8 mouse cellular contexts compared by ENCODE assay signal in the genomic region with DNA sequence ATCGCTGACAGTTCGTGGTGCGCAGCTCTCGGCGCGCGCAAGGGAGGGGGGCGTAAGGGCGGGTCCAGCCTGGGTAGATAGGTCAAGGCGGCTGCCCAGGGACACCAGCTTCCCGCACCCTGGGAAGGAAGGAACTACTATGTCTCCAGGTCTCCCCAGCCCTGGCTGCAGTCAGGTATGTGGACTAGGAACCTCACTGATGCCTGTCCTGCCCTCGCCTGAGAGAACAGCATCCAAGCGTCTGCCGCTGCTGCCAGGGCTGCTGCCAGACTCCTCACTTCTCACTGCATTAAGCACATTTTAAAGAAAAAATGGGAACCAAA.
A peak's percentile ranks its signal among the peaks of the same experiment; 100 is the strongest.
DNase-seq lines count a peak whose midpoint lies in the region; ATAC-seq and TF ChIP-seq lines count a peak whose summit lies in the region.

No protein-coding gene starts in this region.

- no peaks in the 10 kb centered on the region for H3K36me3 ChIP-seq in lung, embryonic 16.5 days (ENCODE audit: control insufficient read depth, insufficient read depth, low read length)
- no peaks in the 10 kb centered on the region for H3K36me3 ChIP-seq in hindbrain, postnatal 0 days (ENCODE audit: insufficient read depth, low read length)
- H3K36me3 ChIP-seq in midbrain, embryonic 13.5 days: no peaks in the 10 kb centered on the region

- peak overlapping the region; percentile 71 for H3K4me2 ChIP-seq in lung, embryonic 16.5 days (ENCODE audit: low read depth, low read length)
- H3K4me2 ChIP-seq in hindbrain, postnatal 0 days (ENCODE audit: low read depth, low read length): peak overlapping the region; percentile 57
- H3K4me2 ChIP-seq in midbrain, embryonic 13.5 days (replicated peaks): peak overlapping the region; percentile 69

- H3K9ac ChIP-seq in lung, embryonic 16.5 days (ENCODE audit: low read length): peak overlapping the region; percentile 17
- H3K9ac ChIP-seq in hindbrain, postnatal 0 days (replicated peaks; ENCODE audit: low read length): peak overlapping the region; percentile 63
- peak overlapping the region; percentile 76 for H3K9ac ChIP-seq in midbrain, embryonic 13.5 days (replicated peaks)

- H3K27me3 ChIP-seq in lung, embryonic 16.5 days (ENCODE audit: control insufficient read depth, insufficient read depth, low read depth, low read length): peaks cover 3% of the 10 kb centered on the region; the same call in 1 of the 2 replicates
- H3K27me3 ChIP-seq in hindbrain, postnatal 0 days (ENCODE audit: insufficient read depth, low read length): no peaks in the 10 kb centered on the region
- no peaks in the 10 kb centered on the region for H3K27me3 ChIP-seq in midbrain, embryonic 13.5 days

- H3K4me1 ChIP-seq in lung, embryonic 16.5 days (replicated peaks; ENCODE audit: control insufficient read depth, insufficient read depth, low read length): no peaks in the 10 kb centered on the region
- peaks cover 5% of the 10 kb centered on the region; the same call in 1 of the 2 replicates for H3K4me1 ChIP-seq in hindbrain, postnatal 0 days (ENCODE audit: insufficient read depth, low read length)
- H3K4me1 ChIP-seq in midbrain, embryonic 13.5 days (replicated peaks): peaks cover 7% of the 10 kb centered on the region; the same call in 1 of the 2 replicates

- ATAC-seq in lung, embryonic 16.5 days (ENCODE audit: low read depth): peak; percentile 41; the same call in 1 of the 2 replicates
- peak; percentile 84 for ATAC-seq in hindbrain, postnatal 0 days
- ATAC-seq in midbrain, embryonic 13.5 days: peak; percentile 90

- WGBS in lung, embryonic 16.5 days: 1% methylated on average over 13 of the region's 14 CpGs
- WGBS in hindbrain, postnatal 0 days: under 1% methylated on average over 14 of the region's 14 CpGs
- WGBS in midbrain, embryonic 13.5 days: under 1% methylated on average over 14 of the region's 14 CpGs

- peak; percentile 62 to 69 for DNase-seq in cerebellum, postnatal 10 days
- no peak for DNase-seq in cerebellum, adult 8-10 months
- no peak for DNase-seq in lung, postnatal 25 days (ENCODE audit: low spot score)
- DNase-seq in hindbrain, postnatal 0 days (ENCODE audit: low spot score): peak; percentile 57
- no peak for DNase-seq in frontal cortex, postnatal 25 days (ENCODE audit: low spot score in 2 of 2)
- no peak for DNase-seq in thymus, postnatal 0 days (ENCODE audit: low spot score)

- H3K4me3 ChIP-seq in lung, embryonic 16.5 days (ENCODE audit: low read length): peak overlapping the region; percentile 58
- H3K4me3 ChIP-seq in hindbrain, postnatal 0 days (ENCODE audit: low read length): peak overlapping the region; percentile 58
- peak overlapping the region; percentile 52 for H3K4me3 ChIP-seq in midbrain, embryonic 13.5 days (replicated peaks)

- no peak overlapping the region for H3K27ac ChIP-seq in lung, embryonic 16.5 days (ENCODE audit: low read length)
- peak overlapping the region; percentile 80 for H3K27ac ChIP-seq in hindbrain, postnatal 0 days
- H3K27ac ChIP-seq in midbrain, embryonic 13.5 days: peak overlapping the region; percentile 84

- no peaks in the 10 kb centered on the region for H3K9me3 ChIP-seq in lung, embryonic 16.5 days (ENCODE audit: control insufficient read depth, low read length)
- no peaks in the 10 kb centered on the region for H3K9me3 ChIP-seq in hindbrain, postnatal 0 days (ENCODE audit: low read length)
- no peaks in the 10 kb centered on the region for H3K9me3 ChIP-seq in midbrain, embryonic 13.5 days

- TF ChIP-seq CTCF in hindbrain, postnatal 0 days (IDR thresholded peaks at IDR 0.05; ENCODE audit: low read depth): no peak

Comparison
In these comparisons a context has a peak if more than half of its experiments do, and no peak if none do; other contexts are left out.
1. DNase-seq: peak in cerebellum, postnatal 10 days (2 of 2) and hindbrain, postnatal 0 days (single experiment); none in cerebellum, adult 8-10 months (single experiment), lung, postnatal 25 days (single experiment), frontal cortex, postnatal 25 days (0 of 2) and thymus, postnatal 0 days (single experiment).
2. H3K9ac ChIP-seq: peak in every context shown above with its lines; median percentile 76 in midbrain, embryonic 13.5 days; 63 in hindbrain, postnatal 0 days; 17 in lung, embryonic 16.5 days.
3. Peak in every context shown above with its lines, with median percentiles within 50 percentile points of each other: ATAC-seq, H3K4me2 ChIP-seq and H3K4me3 ChIP-seq.